Mouse (Mus musculus) bone marrow macrophage, adult 2 months (primary cell): ENCODE data around the gene Cntnap5a.

Experiments used
- CTCF ChIP-seq: IDR thresholded peaks from 2 replicates; pipeline ENCODE4 v1.5.1; 2012; ENCODE audit warnings: low read depth, mild to moderate bottlenecking, low read length, moderate library complexity
- POLR2A ChIP-seq: IDR thresholded peaks from 2 replicates; pipeline ENCODE4 v1.6.1; 2012; ENCODE audit warnings: mild to moderate bottlenecking, low read depth, low read length, borderline replicate concordance

DNA sequence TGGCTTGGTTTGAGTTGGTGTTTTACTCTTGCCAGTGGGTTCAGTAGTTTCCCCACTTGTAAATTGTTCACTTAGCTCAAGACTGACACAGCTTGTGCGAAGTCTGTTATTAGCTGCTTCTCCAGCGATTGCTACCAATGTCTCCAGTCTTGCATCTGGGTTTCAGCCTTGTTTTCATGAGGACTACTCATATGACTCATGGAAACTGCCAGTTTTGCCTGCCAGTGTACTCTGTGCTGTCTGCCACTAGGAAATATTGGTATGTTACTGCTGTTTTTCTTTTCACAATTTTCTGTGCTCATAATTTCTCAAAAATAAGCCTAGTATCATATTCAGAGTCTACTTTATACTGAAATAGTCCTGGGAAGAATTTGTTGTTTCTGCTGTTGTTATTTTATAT is 272.0 kb downstream of the Cntnap5a start:
- no peak for TF ChIP-seq POLR2A
- no peak for TF ChIP-seq CTCF
